Mouse (Mus musculus): ENCODE measurements around the gene Adam12. TPM values are rescaled to one million over a fixed set of nuclear protein-coding genes. Genes with fewer than 3 reads are reported as not detected.

Adam12 gene
- total RNA-seq, 1 experiment from 2014 or later = 0.05 TPM

- peak; percentile 47; the same call in 1 of the 2 replicates for ATAC-seq (replicated peaks; ENCODE audit: low read depth, poor library complexity, severe bottlenecking)
Observed at GRCm38 (mm10) chr7:133839546-133839945, 392.4 kb downstream of the Adam12 start.

Other genes starting within 250 kb of the Adam12 start
- 0.32 and 0.39 TPM in 2 replicates for gene D7Ertd443e, start 153.5 kb upstream of the Adam12 start, total RNA-seq (2017)